Mouse (Mus musculus) right cerebral cortex, adult 18-20 months (tissue): ENCODE measurements around the gene Ehbp1.

Experiments used
- DNase-seq: peaks from one replicate; pipeline ENCODE4 v3.0.0; 2022; ENCODE audit warnings: mixed read lengths

Gene Ehbp1

GRCm38 (mm10) chr11:22050864-22051263 lies 291.2 kb downstream of the Ehbp1 start:
- no peak for DNase-seq

GRCm38 (mm10) chr11:22039854-22040426 lies 302.2 kb downstream of the Ehbp1 start:
- DNase-seq, result no peak

- no peak for DNase-seq
Measured at GRCm38 (mm10) chr11:22034564-22035105, 307.5 kb downstream of the Ehbp1 start.

- no peak for DNase-seq
Measured at GRCm38 (mm10) chr11:22033582-22033981, 308.5 kb downstream of the Ehbp1 start.

DNA sequence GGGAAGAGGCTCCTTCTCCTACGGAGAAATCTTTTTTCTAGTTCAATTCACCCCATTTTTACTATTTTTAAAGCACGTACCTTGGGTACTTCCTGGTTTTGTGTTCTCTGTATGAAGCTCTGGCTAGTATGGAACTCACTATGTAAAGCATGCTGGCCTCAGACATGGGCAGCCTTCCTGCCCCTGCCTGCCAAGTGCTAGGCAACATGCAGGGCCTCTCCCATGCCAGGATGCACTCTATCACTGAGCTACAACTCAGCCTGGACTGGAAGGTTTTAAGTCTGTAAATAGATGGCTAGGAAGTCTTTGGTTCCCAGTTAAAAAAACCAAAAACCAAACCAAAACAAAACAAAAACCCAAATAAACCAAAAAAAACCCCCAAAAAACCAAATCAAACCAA lies 321.5 kb downstream of the Ehbp1 start:
- no peak for DNase-seq

GRCm38 (mm10) chr11:22017444-22017843 lies 324.6 kb downstream of the Ehbp1 start:
- DNase-seq, result peak; percentile 24

GRCm38 (mm10) chr11:22016341-22016740 lies 325.8 kb downstream of the Ehbp1 start:
- DNase-seq, result no peak

GRCm38 (mm10) chr11:22008817-22009216 lies 333.3 kb downstream of the Ehbp1 start:
- no peak for DNase-seq

GRCm38 (mm10) chr11:22008129-22008596 lies 333.9 kb downstream of the Ehbp1 start:
- no peak for DNase-seq

DNA sequence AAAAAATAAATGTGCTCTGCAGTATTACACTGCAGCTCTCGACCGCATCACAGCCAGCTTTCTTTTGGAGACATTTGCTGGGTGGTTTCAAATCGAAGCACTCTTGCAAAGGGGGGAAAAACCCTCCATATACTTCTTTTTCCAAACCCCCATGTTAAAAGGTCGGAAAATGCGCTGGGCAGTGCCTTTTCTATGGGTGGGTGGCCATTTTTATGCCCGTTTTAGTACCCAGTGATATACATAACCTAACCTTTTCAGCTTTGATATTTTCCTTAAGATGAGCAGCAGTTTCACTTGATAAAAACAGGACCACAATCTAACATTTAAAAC lies 334.3 kb downstream of the Ehbp1 start:
- no peak for DNase-seq

GRCm38 (mm10) chr11:22007088-22007780 lies 334.9 kb downstream of the Ehbp1 start:
- no peak for DNase-seq

GRCm38 (mm10) chr11:22006471-22007087 lies 335.5 kb downstream of the Ehbp1 start:
- DNase-seq, result no peak

GRCm38 (mm10) chr11:22005281-22005870 lies 336.7 kb downstream of the Ehbp1 start:
- no peak for DNase-seq

DNA sequence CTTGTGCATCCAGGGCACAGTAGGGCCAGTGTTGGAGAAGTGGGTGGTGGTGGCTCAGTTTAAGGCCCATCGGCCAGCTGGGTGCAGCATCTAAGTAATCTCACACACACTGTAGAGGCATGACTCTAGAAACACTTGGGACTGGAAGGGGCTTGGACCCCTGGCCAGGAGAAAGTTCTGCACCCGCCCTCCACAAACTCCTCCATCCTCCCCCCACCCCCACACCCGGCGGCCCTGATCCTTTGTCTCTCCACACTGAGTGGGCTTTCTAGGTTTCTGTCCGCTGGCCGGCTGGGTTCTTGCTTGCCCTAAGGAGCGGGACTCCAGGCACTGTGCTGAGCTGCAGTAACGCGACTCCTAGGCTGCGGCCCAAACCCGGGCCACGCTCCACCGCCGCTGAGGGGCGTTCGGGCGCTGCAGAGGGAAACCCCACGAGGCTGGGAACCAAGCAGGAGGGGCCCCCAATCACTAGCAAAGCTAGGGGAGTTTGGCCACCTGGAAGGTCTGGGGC lies 337.7 kb downstream of the Ehbp1 start:
- DNase-seq, result peak; percentile 11

DNA sequence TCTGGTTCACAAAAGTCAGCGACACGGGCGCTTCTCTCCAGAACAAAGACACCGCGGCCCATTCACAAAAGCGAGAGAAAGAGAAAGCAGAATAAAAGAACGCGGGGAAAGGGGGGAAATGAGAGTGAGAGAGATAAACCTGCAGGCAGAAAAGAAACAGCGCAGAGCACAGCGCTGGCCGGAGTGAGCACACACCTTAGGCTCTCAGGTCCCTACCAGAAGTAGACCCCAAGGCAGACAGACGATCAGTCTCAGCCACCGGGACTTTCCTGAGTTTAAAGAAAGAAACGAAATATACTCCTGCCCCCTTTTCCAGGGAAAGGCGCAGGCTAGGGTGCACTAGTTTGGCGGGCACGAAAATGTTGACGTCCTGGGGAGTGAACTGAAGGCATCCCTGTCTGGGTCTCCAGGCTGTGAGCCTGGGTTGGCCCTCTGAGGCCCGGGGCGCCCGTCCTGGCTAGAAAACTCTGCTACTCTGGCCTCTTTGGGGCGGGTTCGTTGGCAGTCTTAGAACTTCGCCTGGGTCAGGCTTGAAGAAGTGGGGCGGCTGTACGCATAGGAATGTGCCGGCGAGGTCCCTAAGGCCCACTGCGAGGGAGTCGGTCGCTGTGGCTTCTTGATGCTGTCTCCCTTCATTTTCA lies 338.6 kb downstream of the Ehbp1 start:
- DNase-seq, result peak; percentile 5

- DNase-seq, result peak; percentile 10
Measured at GRCm38 (mm10) chr11:22002783-22003340, 339.2 kb downstream of the Ehbp1 start, which contains the start of gene Otx1. TSS of gene Otx1 (minus strand) at chr11:22002897.

- no peak for DNase-seq
Measured at GRCm38 (mm10) chr11:22002062-22002782, 339.9 kb downstream of the Ehbp1 start.

DNA sequence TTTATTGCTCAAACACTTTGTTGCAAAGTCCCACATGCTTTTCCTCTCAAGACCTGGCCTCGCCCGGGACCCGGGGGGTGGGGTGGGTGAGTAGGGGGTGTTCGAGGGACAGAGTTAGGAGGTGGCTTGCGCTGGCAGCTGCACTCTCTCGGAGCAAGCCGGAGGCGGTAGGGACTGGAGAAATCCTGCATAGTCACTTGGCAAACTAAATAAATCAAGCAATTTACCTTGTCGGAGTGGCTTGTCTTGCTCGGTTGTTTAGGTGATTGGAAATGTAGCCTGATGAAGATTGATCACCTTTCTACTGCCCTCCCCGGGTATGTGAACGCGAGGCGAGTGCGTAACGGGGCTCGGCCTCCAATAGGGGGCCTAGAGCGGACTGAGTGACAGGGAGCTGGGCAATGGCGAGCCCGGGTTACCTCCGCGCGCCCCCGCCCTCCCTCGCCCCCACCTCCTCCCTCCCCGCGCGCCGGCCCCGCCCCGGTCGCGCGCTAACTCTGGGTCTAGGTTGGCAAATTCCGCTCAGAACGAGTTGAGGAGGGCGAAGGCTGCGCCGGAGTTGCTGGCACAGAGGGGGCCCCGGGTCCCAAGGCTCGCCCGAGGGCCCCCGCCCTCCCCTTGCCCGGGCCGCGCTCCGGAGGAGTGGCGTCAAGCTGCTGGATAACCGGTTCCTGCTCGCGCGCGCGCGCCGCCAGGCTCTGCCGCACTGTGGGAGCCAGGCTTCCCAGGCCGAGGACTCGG lies 340.6 kb downstream of the Ehbp1 start:
- peak; percentile 45 for DNase-seq

- no peak for DNase-seq
Measured at GRCm38 (mm10) chr11:22000316-22001076, 341.6 kb downstream of the Ehbp1 start.
